Mouse (Mus musculus) heart, adult 11 months (tissue): ENCODE results near the gene Tm6sf1.

Experiments used
- DNase-seq: peaks from one replicate; pipeline ENCODE4 v3.0.0; 2022

Gene Tm6sf1

DNA sequence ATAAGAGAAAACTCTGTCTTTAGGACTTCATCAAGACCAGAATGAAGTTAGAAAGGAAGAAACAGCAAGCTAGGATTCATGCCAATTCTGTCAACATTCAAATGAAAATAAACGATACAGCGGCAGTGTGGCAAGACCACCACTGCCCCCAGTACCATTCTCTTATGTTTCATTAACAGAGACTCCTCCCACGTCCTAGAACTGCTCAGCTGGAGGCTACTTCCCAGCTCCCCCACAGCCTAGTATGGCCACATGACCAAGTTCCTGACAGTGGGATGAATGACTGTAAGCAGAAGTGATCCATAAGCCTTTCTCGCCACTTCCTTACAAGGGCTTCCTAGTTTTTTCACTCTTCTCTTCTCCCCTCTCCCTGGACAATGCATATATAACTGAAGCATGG lies 45.3 kb downstream of the Tm6sf1 start:
- no peak for DNase-seq

DNA sequence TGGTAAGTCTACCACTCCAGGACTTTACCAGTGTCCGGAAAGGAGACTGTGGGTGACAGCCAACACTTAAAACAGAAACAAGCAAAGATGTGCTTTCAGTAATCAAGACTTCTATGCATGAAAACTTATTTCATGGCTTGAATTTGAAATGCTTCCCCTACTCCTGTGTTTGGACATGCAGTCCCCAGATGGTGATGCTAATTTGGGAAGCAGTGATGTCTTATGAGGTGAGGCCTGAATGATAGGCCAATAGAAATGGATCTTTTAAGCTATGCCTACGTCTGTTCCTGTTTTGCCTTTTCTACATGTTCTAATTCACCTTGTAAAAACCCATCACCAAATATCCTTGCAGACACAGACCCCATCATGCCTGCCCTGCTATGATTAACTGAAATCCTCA lies 46.1 kb downstream of the Tm6sf1 start:
- DNase-seq: no peak

DNA sequence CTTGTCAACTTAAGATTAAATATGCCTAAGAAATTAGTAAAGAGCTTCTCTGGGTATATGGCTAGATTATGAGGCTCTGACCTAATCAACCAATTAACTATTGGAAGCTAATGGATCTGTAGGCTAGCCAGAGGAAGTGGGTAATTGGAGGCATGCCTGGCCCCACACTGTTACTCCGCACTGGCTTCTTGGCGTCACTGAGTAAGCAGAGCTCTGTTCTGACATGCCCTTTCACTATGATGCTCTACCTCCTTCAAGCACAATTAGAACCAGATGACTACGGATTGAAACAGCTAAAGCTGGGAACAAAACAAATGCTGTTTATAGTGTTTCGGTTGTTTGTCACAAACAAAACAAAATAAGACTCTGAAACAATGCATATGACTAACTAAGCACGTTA lies 59.5 kb downstream of the Tm6sf1 start:
- no peak for DNase-seq

GRCm38 (mm10) chr7:81920314-81920713 lies 61.5 kb downstream of the Tm6sf1 start:
- DNase-seq: no peak

- no peak for DNase-seq
Observed at GRCm38 (mm10) chr7:81921379-81921952, 62.7 kb downstream of the Tm6sf1 start.

DNA sequence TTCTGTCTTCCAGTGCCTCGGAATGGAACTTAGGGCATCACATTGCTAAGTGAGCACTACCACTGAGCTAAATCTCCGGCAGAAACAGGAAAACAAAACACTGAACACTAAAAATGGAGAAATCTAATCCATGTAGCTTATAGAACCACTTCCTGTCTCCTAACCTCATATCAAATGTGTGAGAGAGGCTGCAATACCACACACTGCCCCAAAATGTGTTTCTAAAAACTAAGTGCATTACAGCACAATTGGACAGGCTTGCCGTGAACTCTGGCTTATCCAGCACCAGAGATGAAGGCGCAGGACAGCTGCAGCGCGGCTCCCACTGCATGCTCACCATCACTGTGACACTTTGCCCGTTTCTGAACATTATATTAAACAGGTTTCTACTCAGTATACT lies 70.2 kb downstream of the Tm6sf1 start:
- no peak for DNase-seq

DNA sequence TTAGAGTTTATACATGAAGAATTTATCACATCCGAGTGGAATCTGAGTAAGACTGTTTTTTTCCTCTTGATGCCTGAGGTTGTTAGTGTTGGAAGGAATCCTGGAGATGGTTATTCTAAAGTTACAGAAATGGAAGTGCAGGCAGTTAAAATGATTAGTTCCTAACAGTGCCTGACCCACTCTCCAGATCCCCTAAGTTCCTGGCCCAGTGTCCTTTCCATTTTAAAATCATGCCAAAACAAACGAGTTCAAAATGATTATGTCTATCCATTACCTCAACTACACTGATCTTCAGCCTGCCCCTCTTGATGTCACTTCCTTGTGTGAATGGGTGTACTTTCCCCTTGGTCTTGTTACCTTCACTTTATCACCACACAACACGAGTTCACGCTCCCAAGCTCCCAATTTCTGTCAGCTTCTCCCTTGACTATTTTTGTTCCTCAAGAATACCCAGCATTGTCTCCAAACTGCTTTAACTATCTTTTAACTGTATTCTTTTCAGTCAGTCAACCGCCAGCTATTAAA lies 73.8 kb downstream of the Tm6sf1 start:
- no peak for DNase-seq

GRCm38 (mm10) chr7:81933061-81933600 lies 74.3 kb downstream of the Tm6sf1 start:
- no peak for DNase-seq

- peak; percentile 96 for DNase-seq
Observed at GRCm38 (mm10) chr7:81933601-81934266, 74.9 kb downstream of the Tm6sf1 start.
